Mouse (Mus musculus) WW6 (cell line): Measurements from ENCODE around the gene Bcl7c.
"Not testable (repeated sequence)": the region's sequence is repeated elsewhere in the genome, so short reads cannot be mapped to it uniquely, and the experiment has no call there.

Source experiments
- DNase-seq: peaks from one replicate; pipeline ENCODE4 v3.0.0-alpha.2; 2013; ENCODE audit warnings: low read depth, low spot score

Bcl7c gene

GRCm38 (mm10) chr7:127708207-127709078 lies at the start of gene Bcl7c:
Gene Bcl7c, minus strand, starts transcription at chr7:127708933.
- DNase-seq: peak; percentile 81

- no peak for DNase-seq
Observed at GRCm38 (mm10) chr7:127753741-127754140, 45.0 kb upstream of the Bcl7c start.

- DNase-seq: no peak
Observed at GRCm38 (mm10) chr7:127753158-127753557, 44.4 kb upstream of the Bcl7c start.

DNA sequence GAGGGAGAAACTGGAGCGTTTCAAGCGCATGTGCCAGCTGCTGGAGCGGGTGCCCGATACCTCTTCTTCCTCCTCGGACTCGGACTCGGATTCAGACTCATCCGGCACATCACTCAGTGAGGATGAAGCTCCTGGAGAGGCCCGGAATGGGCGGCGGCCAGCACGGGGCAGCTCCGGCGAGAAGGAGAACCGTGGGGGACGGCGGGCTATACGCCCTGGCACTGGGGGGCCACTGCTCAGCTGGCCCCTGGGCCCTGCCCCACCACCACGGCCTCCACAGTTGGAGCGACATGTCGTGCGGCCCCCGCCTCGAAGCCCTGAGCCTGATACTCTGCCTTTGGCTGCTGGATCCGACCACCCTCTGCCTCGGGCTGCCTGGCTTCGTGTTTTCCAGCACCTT lies 43.3 kb upstream of the Bcl7c start:
- no peak for DNase-seq

DNA sequence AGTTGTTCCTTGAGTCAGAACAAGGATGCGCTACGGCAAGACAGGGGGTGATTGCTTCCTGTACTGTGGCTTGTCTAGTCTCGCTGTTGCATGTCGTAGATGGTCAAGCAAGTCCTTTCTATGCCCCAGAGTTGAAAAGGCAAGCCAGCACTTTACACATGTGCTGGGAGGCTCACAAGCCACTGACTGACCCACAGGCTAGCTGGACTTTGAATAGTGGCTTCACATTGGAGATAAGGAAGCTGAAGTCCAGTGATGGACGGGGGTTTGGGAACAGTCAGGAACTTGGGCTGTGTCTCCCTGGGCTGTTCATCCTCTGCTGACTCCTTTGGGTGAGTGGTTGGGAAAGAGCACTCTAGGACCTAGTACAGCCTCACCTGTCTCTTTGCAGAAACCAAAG lies 42.9 kb upstream of the Bcl7c start:
- no peak for DNase-seq

DNA sequence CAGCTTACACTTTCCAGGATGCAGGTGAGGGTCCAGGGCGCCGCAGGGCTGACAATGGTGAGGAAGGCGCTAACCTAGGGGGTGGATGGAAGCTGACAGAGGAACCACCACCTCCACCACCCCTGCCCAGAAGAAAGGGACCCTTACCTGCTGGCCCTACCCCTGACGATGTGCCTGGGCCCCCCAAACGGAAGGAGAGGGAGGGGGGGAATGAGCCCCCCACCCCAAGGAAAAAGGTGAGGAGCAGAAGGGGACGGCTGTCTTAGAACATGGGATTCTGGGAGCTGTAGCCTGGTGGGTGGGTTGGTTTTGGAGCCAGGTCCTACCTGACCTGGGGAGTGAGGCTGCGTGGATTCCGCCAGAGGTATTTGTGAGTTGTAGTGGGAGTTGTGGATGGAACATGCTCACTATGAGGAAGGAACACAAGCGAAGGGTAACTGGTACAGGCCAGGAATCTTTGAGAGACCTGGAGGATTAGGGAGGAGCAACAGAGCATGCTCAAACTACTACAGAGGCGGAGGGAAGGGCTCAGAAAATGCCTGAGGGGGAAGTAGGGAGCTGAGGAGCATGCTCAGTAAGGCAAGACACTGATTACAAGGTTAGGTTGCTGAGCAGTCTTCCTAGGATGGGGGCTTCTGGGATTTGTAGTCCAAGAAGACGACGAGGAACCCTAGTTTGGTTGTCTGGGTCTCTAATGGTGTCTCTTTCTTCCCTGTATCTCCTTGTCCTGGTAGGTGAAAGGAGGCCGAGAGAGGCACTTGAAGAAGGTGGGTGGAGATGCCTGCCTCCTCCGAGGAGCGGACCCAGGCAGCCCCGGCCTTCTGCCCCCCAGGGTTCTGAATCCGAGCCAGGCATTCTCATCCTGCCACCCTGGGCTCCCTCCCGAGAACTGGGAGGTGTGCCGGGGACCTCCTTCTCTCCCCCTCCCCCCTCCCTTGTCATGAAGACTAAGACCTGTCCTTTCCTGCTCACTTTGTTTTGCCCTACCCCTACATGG lies 41.7 kb upstream of the Bcl7c start:
- DNase-seq: no peak

DNA sequence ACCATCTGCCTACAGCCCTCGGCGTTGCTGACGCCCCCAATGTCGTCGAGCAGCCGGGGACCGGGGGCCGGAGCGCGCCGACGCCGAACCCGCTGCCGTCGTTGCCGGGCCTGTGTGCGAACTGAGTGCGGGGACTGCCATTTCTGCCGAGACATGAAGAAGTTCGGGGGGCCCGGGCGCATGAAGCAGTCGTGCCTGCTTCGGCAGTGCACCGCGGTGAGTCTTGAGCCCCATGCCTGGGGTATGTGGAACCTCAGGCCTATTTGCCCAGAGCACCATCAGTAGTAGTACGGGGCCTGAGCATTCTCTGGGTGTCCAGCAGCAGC lies 39.5 kb upstream of the Bcl7c start:
- no peak for DNase-seq

DNA sequence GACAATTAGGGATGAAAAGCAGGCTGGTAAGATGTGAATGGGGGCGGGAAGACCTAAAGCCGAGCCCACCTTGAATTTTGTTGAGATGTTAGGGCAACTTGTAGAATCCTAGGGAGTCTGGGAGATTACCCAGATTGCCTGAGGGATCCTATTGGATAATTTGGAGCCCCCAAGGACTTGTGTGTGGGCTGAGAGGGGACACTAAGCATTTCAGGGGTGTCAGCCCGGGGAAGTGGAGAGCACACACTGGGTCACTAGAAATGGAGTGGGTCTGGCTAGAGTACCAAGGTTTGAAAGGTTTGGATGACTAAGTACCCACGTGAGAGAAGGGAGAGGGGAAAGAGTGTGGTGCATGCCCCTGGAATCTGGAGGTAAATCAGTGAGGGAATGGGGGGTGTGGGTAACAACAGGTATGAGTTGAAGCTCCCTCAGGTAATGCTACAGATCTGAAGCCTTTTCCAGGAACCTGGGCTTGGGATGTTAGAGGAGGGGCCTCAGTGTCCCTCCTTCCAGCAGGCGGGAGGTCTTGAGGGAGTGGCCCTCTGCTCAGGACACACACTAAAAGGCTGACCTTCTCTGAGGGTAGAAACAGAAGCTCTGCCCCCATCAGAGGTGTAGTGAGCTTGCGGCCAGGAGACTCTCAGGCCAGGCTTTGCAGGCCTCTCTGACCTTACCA lies 39.0 kb upstream of the Bcl7c start:
- no peak for DNase-seq

DNA sequence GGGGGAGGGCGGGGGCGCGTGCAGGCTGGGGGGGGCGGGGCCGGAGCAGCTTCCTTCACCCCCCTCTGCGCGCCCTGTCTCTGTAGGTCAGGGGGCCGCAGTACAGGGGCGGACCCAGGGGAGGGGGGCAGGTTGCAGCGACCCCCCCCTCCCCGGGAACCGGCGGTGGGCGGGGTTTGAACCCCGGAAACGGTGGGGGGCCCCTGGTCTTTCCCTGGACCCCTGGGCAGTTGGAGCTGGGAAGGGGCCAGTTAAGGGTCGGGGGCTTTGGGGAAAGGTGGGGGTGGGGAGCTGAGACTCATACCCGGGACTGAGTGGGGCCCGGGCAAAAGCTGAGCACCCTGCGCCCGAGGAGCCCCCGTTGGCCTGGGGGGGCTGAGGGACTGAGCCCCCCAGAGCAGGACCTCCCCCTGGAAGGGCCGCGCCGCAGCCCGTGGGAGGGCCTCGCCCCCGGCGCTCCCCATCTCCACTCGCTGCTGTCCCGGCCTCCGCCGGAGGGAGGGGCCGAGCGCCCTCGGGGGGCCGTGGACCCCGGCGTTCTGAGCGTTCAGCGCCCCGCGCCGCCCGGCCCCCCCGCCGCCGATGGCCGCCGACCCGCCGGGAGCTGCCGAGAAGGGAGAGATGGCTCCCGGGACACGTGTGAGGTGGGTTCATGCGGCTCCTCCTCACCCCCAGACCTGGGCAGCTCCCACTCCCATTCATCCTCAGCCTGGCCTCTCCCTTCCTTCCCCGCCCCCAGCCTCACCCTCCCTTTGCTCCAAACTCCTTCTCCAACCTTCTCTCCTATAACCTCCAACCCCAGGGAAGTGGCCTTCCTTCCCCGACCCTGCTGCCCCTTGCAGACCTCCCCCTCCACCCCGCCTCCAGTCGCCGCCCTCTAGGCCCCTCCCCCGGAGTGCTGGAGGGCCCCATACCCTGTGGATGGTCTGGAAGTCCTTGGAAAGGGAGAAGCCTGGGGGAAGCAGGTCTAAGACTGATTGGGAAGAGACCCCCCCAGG lies 38.1 kb upstream of the Bcl7c start:
- DNase-seq: no peak

GRCm38 (mm10) chr7:127745652-127746493 lies 37.1 kb upstream of the Bcl7c start:
- DNase-seq: peak; percentile 89

DNA sequence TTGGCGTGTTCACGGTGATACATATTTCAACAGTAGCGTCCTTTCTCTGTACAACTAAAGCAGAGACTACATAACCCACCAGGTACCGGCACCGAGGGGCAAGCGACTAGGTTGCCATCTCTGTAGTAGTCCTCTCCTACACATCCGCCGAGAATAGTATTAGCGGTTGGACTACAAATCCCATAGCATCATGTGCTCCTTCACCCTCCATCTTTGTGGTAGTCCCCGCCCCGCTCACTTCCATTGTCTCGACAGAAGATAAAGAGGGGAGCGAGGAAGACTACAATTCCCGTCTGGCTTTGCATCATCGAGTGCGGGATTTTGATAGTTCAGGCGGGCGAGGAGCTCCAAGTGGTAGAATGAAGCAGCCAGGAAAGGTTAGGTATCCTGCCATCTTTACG lies 36.5 kb upstream of the Bcl7c start:
- DNase-seq: peak; percentile 87

GRCm38 (mm10) chr7:127744366-127745045 lies 35.8 kb upstream of the Bcl7c start, which contains the start of gene Fbxl19:
Gene Fbxl19, plus strand, starts transcription at chr7:127744543.
- no peak for DNase-seq

GRCm38 (mm10) chr7:127732066-127732465 lies 23.3 kb upstream of the Bcl7c start, which contains the start of gene Ctf2:
Gene Ctf2, minus strand, starts transcription at chr7:127732166.
- not testable (repeated sequence) for DNase-seq

- DNase-seq: no peak
Observed at GRCm38 (mm10) chr7:127730170-127730569, 21.4 kb upstream of the Bcl7c start.

GRCm38 (mm10) chr7:127727898-127728297 lies 19.2 kb upstream of the Bcl7c start:
- DNase-seq: no peak

GRCm38 (mm10) chr7:127725924-127726323 lies 17.2 kb upstream of the Bcl7c start:
- DNase-seq: no peak

- DNase-seq: no peak
Observed at GRCm38 (mm10) chr7:127725490-127725889, 16.8 kb upstream of the Bcl7c start.

DNA sequence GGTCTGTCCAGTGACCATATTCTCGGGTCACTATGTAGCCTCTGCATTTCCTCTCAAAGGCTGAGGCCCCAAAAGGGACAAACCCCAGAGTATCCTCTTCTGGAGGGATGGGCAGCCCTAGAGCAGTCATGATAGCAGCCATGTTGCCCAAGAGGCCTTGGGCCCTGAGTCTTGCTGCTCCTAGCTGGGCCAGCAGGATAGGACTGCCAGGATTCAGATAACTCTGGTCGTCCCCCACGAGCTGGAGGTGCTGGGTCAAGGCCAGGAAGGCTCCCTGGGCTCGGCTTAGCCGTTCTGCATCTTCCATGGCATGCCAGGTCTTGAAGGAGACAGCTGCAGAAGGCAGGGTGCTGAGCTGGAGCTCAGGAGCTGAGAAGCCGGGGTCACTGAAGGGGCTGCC lies 10.5 kb upstream of the Bcl7c start:
- DNase-seq: no peak

- no peak for DNase-seq
Observed at GRCm38 (mm10) chr7:127718339-127718738, 9.6 kb upstream of the Bcl7c start.
